8 mouse cellular contexts compared by ENCODE assay signal in genomic region chr10:109921368-109921767, GRCm38 (mm10).
DNase-seq lines count a peak whose midpoint lies in the region; ATAC-seq and TF ChIP-seq lines count a peak whose summit lies in the region.

No protein-coding gene starts in this region.

- peak overlapping the region; percentile 36 for H3K4me2 ChIP-seq in kidney, embryonic 16.5 days (replicated peaks; ENCODE audit: low read depth, low read length)
- H3K4me2 ChIP-seq in forebrain, embryonic 15.5 days (replicated peaks) = no peak overlapping the region
- peak overlapping the region; percentile 35 for H3K4me2 ChIP-seq in hindbrain, postnatal 0 days (ENCODE audit: low read depth, low read length)
- H3K4me2 ChIP-seq in midbrain, postnatal 0 days (ENCODE audit: low read depth, low read length, poor library complexity, severe bottlenecking) = peak overlapping the region; percentile 37
- no peak overlapping the region; the same call in 1 of the 2 replicates for H3K4me2 ChIP-seq in intestine, embryonic 16.5 days (ENCODE audit: low read depth, low read length)

- no peaks in the 10 kb centered on the region for H3K9me3 ChIP-seq in kidney, embryonic 16.5 days (ENCODE audit: low read length)
- H3K9me3 ChIP-seq in forebrain, embryonic 15.5 days = no peaks in the 10 kb centered on the region
- H3K9me3 ChIP-seq in hindbrain, postnatal 0 days (ENCODE audit: low read length) = no peaks in the 10 kb centered on the region
- H3K9me3 ChIP-seq in midbrain, postnatal 0 days (ENCODE audit: low read length) = no peaks in the 10 kb centered on the region
- no peaks in the 10 kb centered on the region for H3K9me3 ChIP-seq in intestine, embryonic 16.5 days (ENCODE audit: control insufficient read depth, low read length)

- TF ChIP-seq CTCF in hindbrain, postnatal 0 days (IDR thresholded peaks at IDR 0.05; ENCODE audit: low read depth) = no peak
- TF ChIP-seq CTCF in midbrain, postnatal 0 days (IDR thresholded peaks at IDR 0.05) = no peak

- no peaks in the 10 kb centered on the region for H3K27me3 ChIP-seq in kidney, embryonic 16.5 days (ENCODE audit: insufficient read depth, low read length)
- H3K27me3 ChIP-seq in forebrain, embryonic 15.5 days = no peaks in the 10 kb centered on the region
- no peaks in the 10 kb centered on the region for H3K27me3 ChIP-seq in hindbrain, postnatal 0 days (ENCODE audit: insufficient read depth, low read length)
- H3K27me3 ChIP-seq in midbrain, postnatal 0 days (ENCODE audit: insufficient read depth, low read length) = no peaks in the 10 kb centered on the region
- no peaks in the 10 kb centered on the region for H3K27me3 ChIP-seq in intestine, embryonic 16.5 days (replicated peaks; ENCODE audit: control insufficient read depth, insufficient read depth, low read length)

- peak overlapping the region; percentile 3; the same call in 1 of the 2 replicates for H3K4me3 ChIP-seq in kidney, embryonic 16.5 days (ENCODE audit: low read length)
- H3K4me3 ChIP-seq in forebrain, embryonic 15.5 days = no peak overlapping the region
- H3K4me3 ChIP-seq in hindbrain, postnatal 0 days (ENCODE audit: low read length) = no peak overlapping the region
- no peak overlapping the region for H3K4me3 ChIP-seq in midbrain, postnatal 0 days (ENCODE audit: low read depth, low read length)
- no peak overlapping the region for H3K4me3 ChIP-seq in intestine, embryonic 16.5 days (ENCODE audit: low read length)

- H3K4me1 ChIP-seq in kidney, embryonic 16.5 days (ENCODE audit: insufficient read depth, low read length) = peaks cover 10% of the 10 kb centered on the region; the same call in 1 of the 2 replicates
- H3K4me1 ChIP-seq in forebrain, embryonic 15.5 days = peaks cover 4% of the 10 kb centered on the region; the same call in 1 of the 2 replicates
- H3K4me1 ChIP-seq in hindbrain, postnatal 0 days (ENCODE audit: insufficient read depth, low read length) = no peaks in the 10 kb centered on the region
- H3K4me1 ChIP-seq in midbrain, postnatal 0 days (ENCODE audit: insufficient read depth, low read length) = no peaks in the 10 kb centered on the region
- H3K4me1 ChIP-seq in intestine, embryonic 16.5 days (ENCODE audit: control insufficient read depth, insufficient read depth, low read length) = peaks cover 3% of the 10 kb centered on the region; the same call in 1 of the 2 replicates

- DNase-seq in kidney, adult 9 months = no peak
- peak; percentile 20 for DNase-seq in hindbrain, postnatal 0 days (ENCODE audit: low spot score)
- no peak for DNase-seq in midbrain, postnatal 0 days (ENCODE audit: low spot score)
- DNase-seq in urinary bladder, postnatal 25 days (ENCODE audit: low spot score) = no peak
- DNase-seq in frontal cortex, postnatal 25 days (ENCODE audit: low spot score in 2 of 2) = no peak

- H3K36me3 ChIP-seq in kidney, embryonic 16.5 days (ENCODE audit: insufficient read depth, low read length) = no peaks in the 10 kb centered on the region
- no peaks in the 10 kb centered on the region for H3K36me3 ChIP-seq in forebrain, embryonic 15.5 days
- no peaks in the 10 kb centered on the region for H3K36me3 ChIP-seq in hindbrain, postnatal 0 days (ENCODE audit: insufficient read depth, low read length)
- H3K36me3 ChIP-seq in midbrain, postnatal 0 days (ENCODE audit: insufficient read depth, low read length) = no peaks in the 10 kb centered on the region
- H3K36me3 ChIP-seq in intestine, embryonic 16.5 days (ENCODE audit: control insufficient read depth, insufficient read depth, low read length) = no peaks in the 10 kb centered on the region

- H3K9ac ChIP-seq in kidney, embryonic 16.5 days (replicated peaks; ENCODE audit: low read length) = no peak overlapping the region
- no peak overlapping the region for H3K9ac ChIP-seq in forebrain, embryonic 15.5 days (replicated peaks)
- H3K9ac ChIP-seq in hindbrain, postnatal 0 days (replicated peaks; ENCODE audit: low read length) = no peak overlapping the region
- no peak overlapping the region for H3K9ac ChIP-seq in midbrain, postnatal 0 days (replicated peaks; ENCODE audit: low read length, poor library complexity, severe bottlenecking)
- H3K9ac ChIP-seq in intestine, embryonic 16.5 days (ENCODE audit: low read depth, low read length) = no peak overlapping the region

- H3K27ac ChIP-seq in kidney, embryonic 16.5 days (ENCODE audit: low read length) = no peak overlapping the region
- no peak overlapping the region for H3K27ac ChIP-seq in forebrain, embryonic 15.5 days (replicated peaks)
- H3K27ac ChIP-seq in hindbrain, postnatal 0 days = no peak overlapping the region
- H3K27ac ChIP-seq in midbrain, postnatal 0 days (ENCODE audit: low read depth, low read length) = no peak overlapping the region
- H3K27ac ChIP-seq in intestine, embryonic 16.5 days (ENCODE audit: low read length) = no peak overlapping the region

- 44% methylated on average over 11 of the region's 11 CpGs for WGBS in kidney, embryonic 16.5 days
- WGBS in forebrain, embryonic 15.5 days = 66% methylated on average over 11 of the region's 11 CpGs
- 54% methylated on average over 11 of the region's 11 CpGs for WGBS in hindbrain, postnatal 0 days
- 49% methylated on average over 11 of the region's 11 CpGs for WGBS in midbrain, postnatal 0 days
- 52% methylated on average over 11 of the region's 11 CpGs for WGBS in intestine, embryonic 16.5 days

- ATAC-seq in kidney, embryonic 16.5 days (ENCODE audit: low FRiP score, low TSS enrichment) = 0 out of 2 replicates have a peak, but pooled peaks have one; percentile 47
- peak; percentile 44; the same call in 1 of the 2 replicates for ATAC-seq in forebrain, embryonic 15.5 days (replicated peaks)
- 0 out of 2 replicates have a peak, but pooled peaks have one; percentile 44 for ATAC-seq in hindbrain, postnatal 0 days
- no peak for ATAC-seq in midbrain, postnatal 0 days (ENCODE audit: low FRiP score)
- no peak for ATAC-seq in intestine, embryonic 16.5 days

Comparison
In these comparisons a context has a peak if more than half of its experiments do, and no peak if none do; other contexts are left out.
1. ATAC-seq: peak in kidney, embryonic 16.5 days (single experiment), forebrain, embryonic 15.5 days (single experiment) and hindbrain, postnatal 0 days (single experiment); none in midbrain, postnatal 0 days (single experiment) and intestine, embryonic 16.5 days (single experiment).
2. H3K4me2 ChIP-seq: peak in kidney, embryonic 16.5 days (single experiment), hindbrain, postnatal 0 days (single experiment) and midbrain, postnatal 0 days (single experiment); none in forebrain, embryonic 15.5 days (single experiment) and intestine, embryonic 16.5 days (single experiment).